Mouse (Mus musculus): Measurements from ENCODE around the gene Klhl28.

- TF ChIP-seq EP300 (optimal IDR thresholded peaks at IDR 0.05): no peak
- no peak for TF ChIP-seq CTCF (IDR thresholded peaks at IDR 0.05; ENCODE audit: low read depth)
Observed at GRCm38 (mm10) chr12:64917578-64918471, 47.5 kb downstream of the Klhl28 start, which contains the start of gene Gm527.

Measured in stomach, postnatal 0 days (tissue).